Mouse (Mus musculus) thymus, adult 18-20 months (tissue): ENCODE results near the gene Emc6.

Source experiments
- DNase-seq, 2 experiments: peaks; one replicate each; pipeline ENCODE4 v3.0.0; 2022; ENCODE audit warnings: mixed read lengths in 2 of 2

Emc6 gene

DNA sequence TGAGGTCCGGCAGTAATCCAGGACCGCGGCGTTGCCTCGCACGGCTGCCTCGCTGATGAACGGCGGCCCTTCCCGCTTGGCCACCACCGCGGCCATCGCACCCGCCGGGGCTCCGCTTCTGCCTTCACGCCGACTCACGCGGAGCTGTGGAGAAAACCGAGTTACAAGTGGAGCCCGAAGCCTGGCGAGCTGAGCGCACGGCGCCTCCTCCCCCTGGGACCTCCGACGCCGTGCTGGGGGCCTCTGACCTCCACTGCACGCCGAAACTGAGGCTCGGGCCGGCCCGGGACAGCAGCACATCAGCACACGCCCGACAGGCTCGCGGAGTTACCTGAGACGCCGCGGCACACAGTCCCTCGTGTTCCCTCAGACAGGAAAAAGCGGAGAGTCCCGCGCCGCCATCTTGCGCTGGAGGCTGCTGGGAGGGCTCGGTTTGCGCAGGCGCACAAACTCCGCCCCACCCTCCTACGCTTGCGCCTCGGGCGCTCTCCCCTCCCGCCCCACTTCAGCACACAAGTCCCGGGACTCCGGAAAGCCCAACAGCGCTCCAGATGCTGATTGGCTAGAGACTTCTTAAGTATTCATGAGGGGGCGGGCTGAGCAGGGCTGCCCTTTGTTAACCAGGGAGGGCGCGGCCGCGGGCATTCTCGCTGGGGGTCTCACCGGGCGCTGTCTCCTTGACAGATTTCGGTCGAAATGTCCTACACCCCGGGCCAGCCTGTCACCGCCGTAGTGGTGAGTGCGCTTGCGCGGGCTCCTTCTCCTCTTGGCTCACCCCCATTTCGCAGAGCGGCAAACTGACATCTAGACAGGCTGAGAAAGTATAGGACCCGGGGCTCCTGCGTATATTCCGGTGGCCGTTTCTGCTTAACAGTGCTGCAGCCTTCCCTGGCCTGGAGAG is at the start of gene Emc6, which contains the start of gene Tax1bp3:
Gene Emc6, minus strand, starts transcription at position 430 of the 901 bp plus-strand sequence.
Gene Tax1bp3, plus strand, starts transcription at position 476 of the 901 bp plus-strand sequence.
- peak; percentile 95 to 96 for DNase-seq

DNA sequence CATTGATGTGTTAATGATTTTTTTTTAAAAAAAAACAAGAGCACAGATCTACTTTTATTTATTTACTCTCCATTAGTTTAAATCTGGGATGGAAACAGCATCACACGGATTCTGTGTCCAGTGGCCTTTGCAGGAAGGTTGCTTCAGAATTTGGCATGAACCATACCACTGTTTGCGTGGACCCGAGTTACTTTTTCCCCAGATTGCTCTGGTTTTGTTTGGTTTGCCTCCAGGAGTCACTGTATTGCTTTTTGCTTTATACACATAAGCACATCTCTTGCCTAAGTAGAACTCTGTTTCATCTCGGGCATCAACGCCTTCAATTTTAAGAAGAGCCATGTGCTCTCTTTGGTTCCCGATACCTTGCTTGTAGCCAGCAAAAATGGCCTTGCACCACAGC is 49.0 kb upstream of the Emc6 start:
- DNase-seq = no peak

DNA sequence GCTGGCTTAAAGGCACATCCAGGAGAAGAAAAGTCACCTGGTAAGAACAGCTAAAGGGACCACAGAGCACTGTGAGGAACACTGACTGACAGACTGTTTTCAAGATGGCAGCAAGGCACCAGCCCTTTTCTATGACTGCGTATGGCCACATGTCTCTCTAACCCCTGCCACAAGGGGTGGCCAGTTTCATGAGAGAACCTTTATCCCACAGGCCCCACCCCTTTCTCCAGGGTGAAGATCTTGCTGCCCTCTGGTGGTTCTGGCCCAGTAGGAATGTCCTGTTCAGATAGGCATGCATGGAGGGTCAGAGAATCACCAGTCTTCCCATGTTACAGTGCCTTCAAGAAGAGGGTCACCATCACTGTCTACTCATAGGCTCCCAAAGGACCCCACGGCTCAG is 47.1 kb upstream of the Emc6 start:
- no peak for DNase-seq

DNA sequence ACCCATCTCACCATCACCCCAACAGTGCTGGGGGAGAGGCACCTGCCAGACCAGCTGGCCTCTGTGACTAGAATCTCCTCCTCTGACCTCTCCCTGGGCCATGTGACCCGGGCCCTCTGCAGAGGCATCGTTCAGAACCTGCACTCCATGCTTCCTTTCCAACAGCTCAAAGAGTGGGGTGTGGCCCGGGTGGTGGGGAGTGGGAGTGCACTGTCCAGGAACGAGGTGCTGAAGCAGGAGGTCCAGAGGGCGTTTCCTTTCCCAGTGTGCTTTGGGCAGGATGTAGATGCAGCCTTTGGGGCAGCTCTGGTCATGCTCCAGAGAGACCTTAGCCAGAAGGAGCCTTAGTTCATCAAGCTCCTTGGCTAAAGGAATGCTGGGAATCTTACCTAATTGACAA is 46.0 kb upstream of the Emc6 start:
- no peak for DNase-seq

DNA sequence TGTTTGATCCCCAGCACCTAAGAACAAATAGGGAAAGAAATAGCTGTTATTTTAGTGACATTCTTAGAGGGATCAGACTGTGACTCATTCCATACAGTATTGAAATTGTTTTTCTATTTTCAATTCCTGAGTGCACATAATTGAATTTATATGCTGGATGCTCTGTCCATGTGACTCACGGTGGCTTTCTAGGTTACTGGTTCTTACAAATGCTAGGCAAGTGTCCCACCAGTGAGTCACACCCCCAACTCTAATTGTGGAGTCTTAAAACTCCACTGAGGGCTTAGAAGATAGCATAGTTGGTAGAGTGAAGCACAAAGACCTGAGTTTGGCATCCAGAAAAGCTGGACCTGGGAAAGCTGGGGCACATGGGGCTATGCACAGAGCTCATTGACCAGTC is 43.8 kb upstream of the Emc6 start:
- DNase-seq = no peak

DNA sequence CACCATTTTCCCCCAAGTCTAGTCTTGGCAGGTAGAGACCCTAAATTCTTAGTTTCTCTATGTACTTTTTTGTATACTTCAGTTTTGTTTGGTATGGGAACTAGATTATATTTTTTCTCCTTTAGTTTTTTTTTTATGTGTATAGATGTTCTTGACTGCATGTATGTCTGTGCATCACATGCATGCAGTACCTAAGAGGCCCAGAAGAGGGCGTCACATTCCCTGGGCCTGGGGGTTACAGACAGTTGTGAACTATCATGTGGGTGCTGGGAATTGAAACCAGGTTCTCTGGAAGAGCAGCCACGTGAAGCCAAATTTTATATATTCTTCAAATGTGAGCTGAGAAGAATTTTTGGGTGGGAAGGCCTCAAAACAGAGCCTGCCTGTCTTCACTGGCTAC is 42.8 kb upstream of the Emc6 start:
- no peak for DNase-seq

DNA sequence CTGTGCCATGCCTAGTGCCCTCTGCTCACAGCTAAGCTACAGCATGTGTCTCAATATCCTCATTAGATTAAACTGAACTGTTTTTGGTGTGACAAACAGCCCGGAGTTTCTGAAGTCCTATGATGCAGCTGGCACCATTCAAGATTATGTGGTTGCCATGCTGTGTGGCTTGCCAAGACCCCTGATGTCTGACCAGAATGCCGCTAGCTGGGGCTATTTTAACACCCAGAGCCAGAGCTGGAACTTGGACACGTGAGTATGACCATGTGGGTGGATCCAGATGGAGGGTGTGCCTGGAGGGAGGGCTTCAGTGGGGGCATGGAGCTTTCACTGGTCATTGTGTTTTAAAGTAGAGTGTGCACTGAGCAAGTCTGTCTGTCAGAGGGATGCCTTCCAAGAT is 37.1 kb upstream of the Emc6 start:
- DNase-seq = no peak

DNA sequence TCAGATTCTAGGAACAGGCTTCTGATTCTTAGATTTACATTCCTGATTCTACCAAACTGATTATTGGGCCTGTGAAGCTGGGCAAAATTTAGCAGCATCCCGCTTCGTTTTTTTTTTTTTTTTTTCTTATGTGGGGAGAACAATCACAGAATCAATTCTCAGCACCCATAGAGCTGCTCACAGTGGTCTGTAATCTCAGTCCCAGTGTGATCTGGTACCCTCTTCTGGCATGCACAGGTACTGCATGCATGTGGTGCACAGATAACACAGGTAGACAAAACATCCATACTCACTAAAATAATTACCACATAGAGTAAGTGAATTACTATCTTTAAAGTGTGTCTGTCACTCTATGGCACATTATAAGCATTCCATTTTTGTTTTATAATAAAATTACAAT is 30.8 kb upstream of the Emc6 start:
- no peak for DNase-seq

DNA sequence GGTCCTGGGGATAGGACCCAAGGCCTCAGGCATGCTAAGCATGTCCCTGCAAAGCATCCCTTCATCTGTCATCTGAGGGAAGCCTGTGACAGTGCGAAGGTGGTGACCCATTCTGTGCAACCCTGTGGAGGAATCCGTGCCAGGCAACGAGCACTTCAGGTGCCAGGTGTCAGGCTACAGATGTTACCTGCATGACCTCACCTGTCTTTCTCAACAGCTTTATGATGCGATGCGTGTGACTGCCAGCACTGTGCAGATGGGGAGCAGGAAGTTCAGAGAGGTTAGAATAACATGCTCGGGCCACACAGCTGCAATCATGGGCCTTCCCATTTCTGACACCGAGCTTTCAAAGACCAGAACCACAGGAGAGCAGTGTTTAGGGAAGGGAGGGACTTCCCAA is 28.4 kb upstream of the Emc6 start:
- no peak for DNase-seq

DNA sequence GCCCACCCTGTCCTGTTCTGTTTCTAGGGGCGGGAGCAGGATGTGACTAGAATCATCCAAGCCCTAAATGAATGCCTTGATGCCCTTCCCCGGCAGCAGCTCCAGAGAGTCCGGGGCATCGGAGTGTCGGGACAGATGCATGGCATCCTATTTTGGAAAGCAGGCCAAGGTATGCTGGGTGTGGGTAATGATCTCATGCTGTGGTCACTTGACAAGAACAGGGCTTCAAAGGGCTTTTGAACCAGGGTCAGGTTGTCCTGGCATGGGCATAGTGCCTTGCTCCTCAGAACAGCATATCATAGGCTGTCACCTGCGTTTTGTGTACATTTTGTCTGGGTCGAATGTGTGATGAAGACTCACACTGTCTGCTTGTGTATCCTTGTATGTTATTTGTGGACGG is 27.1 kb upstream of the Emc6 start:
- DNase-seq = no peak

DNA sequence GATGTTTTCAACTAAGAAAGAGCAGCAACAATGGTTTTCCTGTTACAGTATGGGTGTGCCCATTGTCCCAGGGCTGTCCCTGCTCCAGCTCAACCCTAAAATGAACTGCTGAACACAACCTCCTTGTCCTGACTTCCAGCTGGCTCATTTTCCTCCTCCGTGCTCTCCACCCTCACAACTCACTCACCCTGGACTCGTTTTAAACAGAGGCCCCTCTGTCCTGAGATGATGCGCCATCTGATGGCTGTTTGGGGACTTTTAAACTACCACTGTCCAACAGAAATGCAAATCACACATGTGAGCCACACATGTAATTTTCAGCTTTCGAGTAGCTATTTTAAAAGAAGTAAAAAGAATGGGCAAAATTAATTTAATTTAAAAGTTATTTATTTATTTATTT is 24.8 kb upstream of the Emc6 start:
- no peak for DNase-seq

DNA sequence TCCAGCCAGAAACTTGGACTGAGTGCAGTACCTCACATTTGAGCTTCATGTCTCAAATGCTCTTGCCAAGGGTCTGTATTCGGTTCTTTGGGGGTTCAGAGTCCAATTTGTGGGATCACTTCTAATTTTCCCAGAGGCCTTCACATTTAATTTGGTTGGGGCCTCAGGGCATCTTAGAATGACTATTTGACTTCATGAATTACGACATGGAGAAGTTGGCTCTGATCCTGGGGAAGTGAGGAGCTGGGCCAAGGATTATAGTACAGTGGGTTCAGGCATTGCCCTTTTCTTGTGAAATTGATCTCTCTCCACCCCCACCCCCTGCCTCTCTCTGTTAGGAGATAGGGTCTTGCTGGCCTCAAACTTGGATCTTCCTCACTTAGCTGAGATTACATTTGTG is 24.2 kb upstream of the Emc6 start:
- no peak for DNase-seq

DNA sequence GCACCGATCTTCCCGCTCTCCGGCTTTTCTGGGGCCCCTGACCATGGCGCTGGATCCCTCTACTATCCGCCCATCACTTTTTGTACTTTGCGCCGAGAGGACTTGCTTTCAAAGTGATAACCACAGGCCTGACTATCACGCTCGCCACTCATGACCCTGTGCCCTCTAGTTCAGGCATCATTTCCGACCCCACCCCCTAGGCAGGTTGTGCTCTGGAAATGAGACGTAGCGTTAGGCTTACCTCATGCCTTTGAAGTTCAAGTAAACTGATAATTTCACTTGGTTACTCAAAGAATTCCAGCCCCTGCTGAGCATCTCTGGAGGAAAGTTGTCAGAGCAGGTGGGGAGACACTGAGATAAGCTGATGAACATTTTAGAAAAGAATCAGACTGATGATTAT is 23.0 kb upstream of the Emc6 start:
- DNase-seq = peak in 1 of 2 experiments; percentile 38

DNA sequence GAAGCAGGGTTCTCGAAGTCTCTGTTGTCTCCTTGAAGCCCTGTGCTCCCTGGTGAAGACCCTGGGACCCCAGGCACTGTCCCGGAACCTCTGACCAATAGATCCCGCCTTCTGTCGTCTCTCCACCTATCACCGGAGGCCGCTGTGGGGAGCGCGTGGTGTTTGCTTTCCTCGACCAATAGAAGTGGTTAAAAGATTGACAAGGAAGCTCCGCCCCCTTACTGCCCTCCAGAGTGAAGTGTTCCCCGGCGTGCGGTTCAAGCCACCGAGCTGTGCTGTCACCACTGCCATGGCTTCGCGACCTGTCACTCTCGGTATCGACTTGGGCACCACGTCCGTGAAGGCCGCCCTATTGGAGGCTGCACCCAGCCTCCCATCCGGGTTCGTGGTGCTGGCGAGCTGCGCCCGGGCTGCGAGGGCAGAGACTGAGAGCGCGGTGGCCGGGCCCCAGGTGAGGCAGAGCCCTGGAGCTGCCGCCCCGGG is 22.4 kb upstream of the Emc6 start, which contains the start of gene Shpk:
Gene Shpk, plus strand, starts transcription at position 231 of the 483 bp plus-strand sequence.
- peak; percentile 92 to 95 for DNase-seq

DNA sequence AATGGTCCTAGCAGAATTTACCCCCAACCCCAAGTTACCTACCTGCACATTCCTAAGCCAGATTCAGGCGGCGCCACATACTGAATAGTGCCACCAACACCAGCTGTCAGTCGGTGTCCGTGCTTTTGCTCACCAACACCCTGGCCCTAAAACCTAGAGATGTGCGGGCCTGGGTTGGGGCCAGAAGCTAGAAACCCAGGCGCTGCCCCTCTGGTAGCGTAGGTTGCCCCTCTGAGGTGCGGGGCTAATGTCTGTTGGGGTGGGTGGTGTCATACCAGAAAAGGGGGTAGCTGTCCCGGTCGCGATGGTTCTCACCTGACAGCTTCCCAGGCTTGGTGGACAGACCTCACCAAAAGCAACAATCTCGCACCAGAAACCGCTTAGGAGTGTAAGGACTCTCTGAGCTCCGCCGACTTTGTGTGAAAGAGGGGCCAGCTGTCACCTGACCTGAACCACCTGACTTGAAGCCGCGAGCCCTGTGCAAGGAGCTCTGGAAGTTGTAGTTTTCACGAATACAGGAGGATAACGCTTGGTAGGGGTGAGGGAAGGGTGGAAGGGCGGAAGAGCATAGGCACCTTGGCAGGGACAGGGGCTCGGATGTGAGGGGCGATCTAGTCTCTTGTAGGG is 21.9 kb upstream of the Emc6 start, which contains the start of gene Ctns:
Gene Ctns, minus strand, starts transcription at position 440 of the 627 bp plus-strand sequence.
- peak; percentile 72 to 82 for DNase-seq

DNA sequence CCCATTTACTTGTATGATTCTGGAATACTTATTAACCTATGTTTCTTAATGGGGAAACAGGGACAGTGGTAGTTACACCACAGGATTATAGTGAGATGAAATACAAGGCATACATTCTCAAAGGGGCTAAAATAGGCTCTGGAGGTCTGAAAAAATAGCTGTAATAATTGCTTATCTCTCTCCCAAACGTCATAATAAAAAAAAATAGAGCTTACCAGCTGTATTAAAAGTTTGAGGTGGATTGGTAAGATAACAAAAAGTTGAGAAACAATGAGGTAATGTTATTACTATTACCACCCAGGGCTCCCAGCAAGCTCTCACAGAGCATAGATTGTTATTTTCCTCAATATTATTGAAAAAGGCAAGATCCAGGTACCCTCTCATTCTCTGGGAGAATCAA is 21.4 kb upstream of the Emc6 start:
- DNase-seq = no peak

DNA sequence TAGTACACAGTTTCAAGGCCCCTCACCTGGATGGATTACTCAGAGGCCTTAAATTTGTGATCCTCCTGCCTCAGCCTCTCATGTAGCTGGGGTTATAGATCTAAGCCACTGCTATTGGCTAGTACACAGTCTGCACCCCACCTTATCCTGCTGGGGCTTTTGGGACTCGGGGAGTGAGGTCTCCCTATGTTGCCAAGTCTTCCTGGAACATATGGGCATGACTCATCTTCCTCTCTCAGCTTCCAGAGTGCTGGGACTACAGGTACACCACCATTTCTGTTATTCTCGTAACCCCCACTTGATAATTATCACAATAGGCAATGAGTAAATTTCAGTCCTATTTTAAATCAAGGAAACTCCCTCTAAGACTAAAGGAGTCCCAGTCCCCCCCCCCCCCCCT is 17.6 kb upstream of the Emc6 start:
- no peak for DNase-seq

DNA sequence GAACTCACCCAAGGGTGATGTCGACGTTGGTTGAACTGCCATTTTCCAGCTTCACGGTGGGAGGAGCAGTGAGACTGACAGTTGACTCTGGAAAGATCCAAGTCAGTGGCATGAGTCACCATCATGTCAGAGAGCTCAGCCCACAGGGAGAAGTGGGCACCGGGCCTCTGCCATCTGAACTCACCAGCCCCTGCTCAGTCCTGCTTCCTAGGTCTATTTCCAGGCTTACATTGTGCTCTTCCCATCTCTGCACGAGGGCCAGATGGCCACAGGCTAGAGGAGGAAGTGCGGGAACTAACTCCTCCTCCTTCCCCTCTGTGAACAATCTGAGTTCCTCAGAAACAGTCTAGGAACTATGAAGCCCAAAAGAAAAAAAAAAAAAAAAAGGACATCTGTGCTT is 16.2 kb upstream of the Emc6 start:
- no peak for DNase-seq

DNA sequence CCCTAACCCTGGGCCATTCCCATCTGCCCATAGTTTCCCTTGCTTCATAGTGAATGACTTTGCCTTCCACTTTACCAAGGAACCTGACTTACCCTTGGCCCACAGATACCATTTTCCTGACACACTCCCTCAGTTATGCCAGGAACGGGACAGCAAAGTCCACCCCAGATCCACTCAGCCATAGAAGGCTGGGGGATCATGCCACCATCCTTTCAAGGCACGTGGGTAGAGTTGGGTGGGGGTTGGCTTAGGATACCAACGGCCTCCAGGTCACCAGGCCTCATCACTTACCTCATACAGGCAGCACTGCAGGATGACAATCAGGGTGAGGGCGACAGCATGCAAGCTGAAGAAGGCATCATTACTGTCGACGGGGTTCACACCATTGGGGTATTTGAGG is 10.4 kb upstream of the Emc6 start:
- DNase-seq = no peak

DNA sequence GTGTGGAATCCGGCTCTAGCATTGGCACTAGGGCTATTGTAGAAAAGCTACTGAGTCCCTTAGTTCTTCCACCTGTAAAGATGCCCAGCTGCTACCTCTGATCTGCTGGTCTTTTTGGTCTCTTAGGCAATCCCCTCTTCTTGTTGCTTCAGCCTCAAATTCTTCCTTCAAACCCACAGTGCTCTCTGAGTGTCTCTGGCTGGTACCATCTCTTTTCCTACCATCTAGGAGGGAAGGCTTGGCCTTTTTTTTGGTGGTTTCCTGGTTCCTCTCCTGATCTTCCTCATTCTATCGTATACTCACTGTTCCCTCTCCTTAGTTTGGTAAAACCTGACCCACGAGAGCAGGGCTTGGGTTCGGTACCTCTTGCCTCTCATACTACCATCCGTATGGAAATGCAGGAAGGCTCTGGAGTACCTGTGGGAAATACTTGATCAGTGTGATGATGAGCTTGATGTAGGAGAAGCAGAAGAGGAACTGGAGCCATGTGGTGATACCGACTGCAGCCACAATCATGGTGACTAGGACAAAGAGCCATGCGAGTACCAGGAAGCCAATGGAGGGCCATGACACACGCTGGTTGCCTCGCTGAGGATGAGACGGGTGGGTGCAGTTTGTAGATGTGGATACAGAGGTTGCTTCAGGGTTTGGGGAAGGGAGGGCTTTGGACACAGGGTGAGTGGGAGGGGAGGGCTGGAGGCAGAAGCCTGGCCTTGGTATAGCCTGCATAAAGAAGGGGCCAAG is 9.2 kb upstream of the Emc6 start:
- DNase-seq = no peak

DNA sequence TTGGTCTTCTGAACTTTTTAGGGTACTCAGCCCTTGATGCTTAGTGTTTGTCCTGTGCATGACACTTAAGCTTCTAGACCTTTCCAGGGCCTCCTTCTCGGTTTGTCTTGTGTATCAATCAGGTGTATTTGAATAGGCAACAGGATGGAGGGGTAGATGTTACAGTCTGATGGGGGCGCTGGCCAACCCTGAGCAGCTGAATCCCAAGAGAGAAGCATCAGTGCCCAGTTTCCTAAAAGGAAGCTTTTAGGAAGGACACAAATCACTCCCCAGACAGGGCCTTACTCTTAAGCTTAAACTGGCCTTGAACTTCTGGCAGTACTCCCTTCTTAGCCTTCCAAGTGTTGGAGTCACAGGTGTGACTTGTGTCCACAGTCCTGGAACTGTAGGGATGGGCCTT is 1.1 kb upstream of the Emc6 start:
- DNase-seq = no peak

DNA sequence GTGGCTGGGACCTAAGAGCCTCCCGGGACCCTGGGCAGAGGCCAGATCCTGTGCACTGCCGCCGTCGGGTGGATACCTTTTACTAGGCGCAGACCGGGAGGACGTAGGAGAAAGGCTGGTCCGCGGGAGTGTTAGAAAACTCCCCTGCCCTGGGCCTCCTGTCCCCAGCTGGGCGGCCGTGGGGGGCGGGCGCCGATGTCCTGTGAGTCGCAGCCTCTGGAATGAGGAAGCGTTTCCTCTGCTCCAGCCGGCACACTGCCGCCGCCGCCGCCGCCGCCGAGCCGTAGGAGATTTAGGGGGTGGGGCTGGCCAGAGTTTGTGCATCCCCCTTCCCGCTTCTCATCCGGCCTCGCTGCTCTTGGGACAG is 655 bp upstream of the Emc6 start:
- DNase-seq = peak; percentile 49 to 51

DNA sequence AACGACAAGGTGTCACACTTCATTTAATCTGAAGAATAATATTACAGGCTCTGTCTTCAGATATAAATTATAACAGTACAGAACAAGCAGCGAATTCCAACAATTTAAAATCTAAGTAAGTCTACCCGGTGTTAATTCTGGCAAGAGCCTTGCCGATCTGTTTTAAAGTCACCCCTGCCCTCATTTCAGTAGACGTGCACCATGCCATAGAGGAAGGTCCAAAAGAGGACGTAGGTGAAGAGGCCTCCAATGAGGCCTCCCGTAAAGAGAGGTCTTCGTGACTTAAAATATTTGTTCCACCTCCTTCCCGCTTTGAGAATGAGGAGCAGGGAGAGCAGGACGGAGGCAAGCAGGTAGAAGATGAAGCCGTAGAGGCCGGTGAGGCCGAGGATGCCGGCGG is 651 bp downstream of the Emc6 start:
- no peak for DNase-seq
